Mouse (Mus musculus) lung, embryonic 16.5 days (tissue): Measurements from ENCODE around the gene Zfp365. TPM values are rescaled to one million over a fixed set of nuclear protein-coding genes. Genes with fewer than 3 reads are reported as not detected.

ENCODE experiments used
- ATAC-seq: fragments of 200-750 bp; cut with Nextera tagmentation; 2 replicates; pipeline ENCODE4 v1.8.0; 2017; ENCODE audit warnings: low read depth, mild to moderate bottlenecking, moderate library complexity
- H3K27ac ChIP-seq: fragments of 300-500 bp; sonication (generic); 2 replicates; pipeline ENCODE4 v1.5.1; 2014; ENCODE audit warnings: mild to moderate bottlenecking, control low read depth, low read length
- H3K27me3 ChIP-seq: fragments of 300-500 bp; sonication (generic); 2 replicates; pipeline ENCODE4 v1.6.1; 2014; ENCODE audit warnings: low read depth, low read length, mixed read lengths; ENCODE audit not compliant: control insufficient read depth, insufficient read depth
- H3K36me3 ChIP-seq: fragments of 300-500 bp; sonication (generic); 2 replicates; pipeline ENCODE4 v1.6.1; 2014; ENCODE audit warnings: low read length; ENCODE audit not compliant: control insufficient read depth, insufficient read depth
- H3K4me1 ChIP-seq: fragments of 300-500 bp; sonication (generic); replicated peaks from 2 replicates; pipeline ENCODE4 v1.6.1; 2014; ENCODE audit warnings: low read length, mixed read lengths; ENCODE audit not compliant: control insufficient read depth, insufficient read depth
- H3K4me2 ChIP-seq: fragments of 300-500 bp; sonication (generic); 2 replicates; pipeline ENCODE4 v1.6.1; 2014; ENCODE audit warnings: low read depth, low read length, control low read depth
- H3K4me3 ChIP-seq: fragments of 300-500 bp; sonication (generic); 2 replicates; pipeline ENCODE4 v1.5.1; 2014; ENCODE audit warnings: mild to moderate bottlenecking, low read length, control low read depth
- H3K9ac ChIP-seq: fragments of 300-500 bp; sonication (generic); 2 replicates; pipeline ENCODE4 v1.6.1; 2014; ENCODE audit warnings: low read length, control low read depth
- H3K9me3 ChIP-seq: fragments of 300-500 bp; sonication (generic); 2 replicates; pipeline ENCODE4 v1.6.1; 2016; ENCODE audit warnings: low read length; ENCODE audit not compliant: control insufficient read depth
- WGBS: fragments of 180-500 bp; shearing (Covaris S2); extraction: QIAGEN DNeasy Blood & Tissue Kit; methylation state at CpG from one replicate; pipeline ENCODE4 v1.1.7; 2014; 5-methylcytosine and 5-hydroxymethylcytosine counted together
- polyA plus RNA-seq: library from polyadenylated mRNA; unstranded; fragments of >200 nt; fragmentation: Nextera tagmentation; extraction: Ambion mirVana; gene quantifications from 2 replicates; pipeline ENCODE4 v1.2.1, GENCODE M21; 2015

Zfp365 gene
- polyA plus RNA-seq, 1 experiment from 2014 or later: 0.98 TPM

GRCm38 (mm10) chr10:67932780-67933179, 20.3 kb upstream of the Zfp365 start:
- Histone ChIP-seq H3K9ac (no peak overlapping the region), H3K4me3 (no peak overlapping the region), H3K27ac (peak overlapping the region; percentile 21; the same call in 1 of the 2 replicates), H3K4me1 (peaks cover 4% of the 10 kb centered on the region; the same call in 1 of the 2 replicates), H3K9me3 (no peaks in the 10 kb centered on the region), H3K27me3 (no peaks in the 10 kb centered on the region), H3K36me3 (no peaks in the 10 kb centered on the region), H3K4me2 (peak overlapping the region; percentile 27; the same call in 1 of the 2 replicates)
- ATAC-seq: peak; percentile 73
- WGBS: 59% methylated on average over 11 of the region's 11 CpGs

GRCm38 (mm10) chr10:67931328-67931727, 18.9 kb upstream of the Zfp365 start:
- 82% methylated on average over 4 of the region's 4 CpGs for WGBS
- Histone ChIP-seq H3K4me3 (no peak overlapping the region), H3K9ac (no peak overlapping the region), H3K4me2 (no peak overlapping the region), H3K27me3 (no peaks in the 10 kb centered on the region), H3K27ac (no peak overlapping the region), H3K36me3 (no peaks in the 10 kb centered on the region), H3K4me1 (no peaks in the 10 kb centered on the region), H3K9me3 (no peaks in the 10 kb centered on the region)
- ATAC-seq: no peak

- ATAC-seq: no peak
- no peak overlapping the region for H3K4me2 ChIP-seq
- H3K4me3 ChIP-seq: no peak overlapping the region
- H3K4me1 ChIP-seq: no peaks in the 10 kb centered on the region
- H3K27ac ChIP-seq: no peak overlapping the region
- 79% methylated on average over 7 of the region's 7 CpGs for WGBS
- H3K36me3 ChIP-seq: no peaks in the 10 kb centered on the region
- H3K9me3 ChIP-seq: no peaks in the 10 kb centered on the region
- H3K9ac ChIP-seq: no peak overlapping the region
- H3K27me3 ChIP-seq: no peaks in the 10 kb centered on the region
Measured at GRCm38 (mm10) chr10:67928584-67928983, 16.1 kb upstream of the Zfp365 start.

GRCm38 (mm10) chr10:67927718-67928455, 15.4 kb upstream of the Zfp365 start:
- no peaks in the 10 kb centered on the region for H3K9me3 ChIP-seq
- H3K36me3 ChIP-seq: no peaks in the 10 kb centered on the region
- ATAC-seq: no peak
- no peaks in the 10 kb centered on the region for H3K4me1 ChIP-seq
- H3K4me2 ChIP-seq: no peak overlapping the region
- no peak overlapping the region for H3K27ac ChIP-seq
- H3K4me3 ChIP-seq: no peak overlapping the region
- H3K9ac ChIP-seq: no peak overlapping the region
- H3K27me3 ChIP-seq: no peaks in the 10 kb centered on the region
- 66% methylated on average over 8 of the region's 8 CpGs for WGBS

GRCm38 (mm10) chr10:67924030-67924429, 11.6 kb upstream of the Zfp365 start:
- Histone ChIP-seq H3K27ac (no peak overlapping the region), H3K27me3 (no peaks in the 10 kb centered on the region), H3K4me3 (no peak overlapping the region), H3K36me3 (no peaks in the 10 kb centered on the region), H3K9me3 (no peaks in the 10 kb centered on the region), H3K4me1 (no peaks in the 10 kb centered on the region), H3K4me2 (no peak overlapping the region), H3K9ac (no peak overlapping the region)
- no peak for ATAC-seq
- WGBS: 52% methylated on average over 7 of the region's 7 CpGs

- WGBS: 88% methylated on average over 6 of the region's 6 CpGs
- H3K27me3 ChIP-seq: no peaks in the 10 kb centered on the region
- H3K9ac ChIP-seq: no peak overlapping the region
- H3K36me3 ChIP-seq: no peaks in the 10 kb centered on the region
- no peak overlapping the region for H3K4me2 ChIP-seq
- no peak overlapping the region for H3K27ac ChIP-seq
- ATAC-seq: no peak
- H3K9me3 ChIP-seq: no peaks in the 10 kb centered on the region
- no peak overlapping the region for H3K4me3 ChIP-seq
- H3K4me1 ChIP-seq: no peaks in the 10 kb centered on the region
Measured at GRCm38 (mm10) chr10:67921777-67922176, 9.3 kb upstream of the Zfp365 start.

GRCm38 (mm10) chr10:67919706-67920105, 7.2 kb upstream of the Zfp365 start:
- H3K36me3 ChIP-seq: no peaks in the 10 kb centered on the region
- no peak overlapping the region for H3K4me2 ChIP-seq
- no peaks in the 10 kb centered on the region for H3K4me1 ChIP-seq
- H3K9me3 ChIP-seq: peaks cover 4% of the 10 kb centered on the region; the same call in 1 of the 2 replicates
- no peak overlapping the region for H3K27ac ChIP-seq
- no peak overlapping the region for H3K9ac ChIP-seq
- no peak overlapping the region for H3K4me3 ChIP-seq
- no peak for ATAC-seq
- WGBS: 92% methylated on average over 4 of the region's 4 CpGs
- no peaks in the 10 kb centered on the region for H3K27me3 ChIP-seq

- Histone ChIP-seq H3K9ac (no peak overlapping the region), H3K4me2 (no peak overlapping the region), H3K4me1 (no peaks in the 10 kb centered on the region), H3K27me3 (no peaks in the 10 kb centered on the region), H3K36me3 (no peaks in the 10 kb centered on the region), H3K9me3 (peaks cover 4% of the 10 kb centered on the region; the same call in 1 of the 2 replicates), H3K4me3 (no peak overlapping the region), H3K27ac (no peak overlapping the region)
- ATAC-seq: no peak
- 76% methylated on average over 4 of the region's 4 CpGs for WGBS
Measured at GRCm38 (mm10) chr10:67918194-67918899, 5.9 kb upstream of the Zfp365 start.

- 0 out of 2 replicates have a peak, but pooled peaks cover 4% of the 10 kb centered on the region for H3K4me1 ChIP-seq
- H3K36me3 ChIP-seq: no peaks in the 10 kb centered on the region
- no peaks in the 10 kb centered on the region for H3K27me3 ChIP-seq
- no peak overlapping the region for H3K4me2 ChIP-seq
- no peak for ATAC-seq
- H3K9ac ChIP-seq: no peak overlapping the region
- WGBS: 46% methylated on average over 7 of the region's 7 CpGs
- H3K27ac ChIP-seq: no peak overlapping the region
- no peak overlapping the region for H3K4me3 ChIP-seq
- H3K9me3 ChIP-seq: peaks cover 4% of the 10 kb centered on the region; the same call in 1 of the 2 replicates
Measured at GRCm38 (mm10) chr10:67917356-67917755, 4.9 kb upstream of the Zfp365 start.
